Mouse (Mus musculus) heart, postnatal 0 days (tissue): ENCODE measurements around the gene Atp5g2.

Experiments
- CTCF ChIP-seq: IDR thresholded peaks from 2 replicates; pipeline ENCODE4 v1.5.1; 2016; ENCODE audit warnings: antibody characterized with exemption, control low read depth, low read depth
- EP300 ChIP-seq: IDR thresholded peaks from 2 replicates; pipeline ENCODE4 v1.6.1; 2016; ENCODE audit warnings: antibody characterized with exemption, low read depth

DNA sequence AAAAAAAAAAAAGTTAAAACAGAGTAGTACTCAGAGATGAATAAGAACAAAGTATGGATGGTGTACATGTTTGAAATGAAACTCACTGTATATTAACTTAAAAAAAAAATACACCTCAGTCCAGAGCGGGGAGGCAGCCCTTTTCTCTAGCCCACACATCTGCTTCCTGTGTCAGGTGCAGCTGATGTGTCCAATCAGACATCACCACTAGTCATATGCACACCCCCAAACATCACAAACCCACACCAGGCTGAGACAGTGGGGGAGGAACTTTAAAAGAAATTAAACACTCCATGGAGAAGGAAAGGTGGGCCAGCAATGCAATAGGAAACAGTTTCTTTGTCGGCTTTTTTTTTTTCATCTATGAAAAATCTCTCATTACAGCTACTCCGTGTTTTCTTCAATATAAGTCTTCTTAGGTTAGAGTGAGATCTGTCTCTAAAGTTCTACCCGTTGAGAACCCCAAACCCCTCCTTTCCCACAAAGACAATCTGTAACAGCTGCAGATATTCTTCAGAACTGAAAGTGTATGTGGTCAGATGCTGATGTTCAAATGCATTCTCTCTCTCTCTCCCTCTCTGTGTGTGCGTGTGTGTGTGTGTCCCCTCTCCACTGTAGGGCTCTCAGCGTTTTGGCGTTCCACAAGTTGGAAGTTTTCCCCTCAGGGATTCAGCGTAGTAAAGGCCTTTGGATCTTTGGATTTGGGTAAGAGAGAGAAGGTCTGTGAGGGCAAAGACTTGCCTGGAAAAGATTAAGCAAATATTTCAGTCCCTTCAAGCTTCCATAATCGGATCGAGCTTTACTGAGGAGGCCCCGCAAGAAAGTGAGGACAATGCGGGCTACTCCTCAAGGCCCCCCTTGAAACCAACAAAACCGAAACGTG is 49.1 kb upstream of the Atp5g2 start:
- TF ChIP-seq EP300 (no peak), CTCF (no peak)
